Mouse (Mus musculus) skeletal muscle tissue, adult 2 months (tissue): Measurements from ENCODE around the gene Car5b.

Source experiments
- DNase-seq: peaks from one replicate; pipeline ENCODE4 v3.0.0-alpha.2; 2012; ENCODE audit warnings: low read depth, low spot score

The Car5b gene

GRCm38 (mm10) chrX:164027607-164028289 is at the start of gene Car5b:
Gene Car5b, minus strand, starts transcription at chrX:164027997.
- peak; percentile 89 for DNase-seq

GRCm38 (mm10) chrX:164076040-164076775 is 48.4 kb upstream of the Car5b start, which contains the start of gene Siah1b:
Gene Siah1b, minus strand, starts transcription at chrX:164076493.
- DNase-seq = peak; percentile 95

GRCm38 (mm10) chrX:164068968-164069367 is 41.2 kb upstream of the Car5b start:
- DNase-seq = no peak

DNA sequence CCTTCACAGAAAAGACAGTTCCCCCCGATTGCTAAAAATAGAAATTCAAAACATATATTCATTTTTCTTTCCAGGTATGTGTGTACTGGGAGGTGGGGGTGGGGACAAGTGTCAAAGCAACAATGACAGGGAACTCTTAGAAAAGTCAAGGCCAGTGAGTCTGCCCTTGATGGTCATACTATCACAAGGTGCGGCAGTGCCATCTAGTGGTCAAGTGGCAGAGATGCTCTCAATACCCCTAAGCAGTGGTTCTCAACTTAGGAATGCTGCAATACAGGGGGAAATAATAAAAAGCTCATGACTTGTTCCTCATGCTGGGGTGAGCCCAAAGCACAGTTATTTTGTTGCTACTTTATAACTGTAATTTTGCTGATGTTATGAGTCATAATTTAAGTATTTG is 38.4 kb upstream of the Car5b start:
- peak; percentile 56 for DNase-seq

DNA sequence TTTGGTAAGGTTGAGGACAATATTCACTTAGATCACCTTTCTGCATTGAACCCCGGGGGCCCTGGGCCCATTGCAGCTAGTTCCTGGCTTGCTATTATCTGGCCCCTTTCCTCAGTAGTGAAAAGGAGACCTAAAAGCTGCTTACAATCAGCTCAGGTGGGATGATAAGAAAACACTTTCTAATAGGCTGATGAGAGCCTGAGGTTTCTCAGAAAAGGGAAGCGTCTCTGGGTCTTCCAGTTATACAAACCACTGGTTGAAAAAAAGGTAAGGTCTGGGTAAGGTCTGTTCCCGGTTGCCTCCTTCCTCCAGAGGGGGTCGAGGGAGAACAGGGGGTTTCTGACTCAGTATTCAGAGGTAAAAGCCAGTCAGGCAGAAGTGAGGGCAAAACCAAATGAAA is 31.3 kb upstream of the Car5b start:
- DNase-seq = no peak

DNA sequence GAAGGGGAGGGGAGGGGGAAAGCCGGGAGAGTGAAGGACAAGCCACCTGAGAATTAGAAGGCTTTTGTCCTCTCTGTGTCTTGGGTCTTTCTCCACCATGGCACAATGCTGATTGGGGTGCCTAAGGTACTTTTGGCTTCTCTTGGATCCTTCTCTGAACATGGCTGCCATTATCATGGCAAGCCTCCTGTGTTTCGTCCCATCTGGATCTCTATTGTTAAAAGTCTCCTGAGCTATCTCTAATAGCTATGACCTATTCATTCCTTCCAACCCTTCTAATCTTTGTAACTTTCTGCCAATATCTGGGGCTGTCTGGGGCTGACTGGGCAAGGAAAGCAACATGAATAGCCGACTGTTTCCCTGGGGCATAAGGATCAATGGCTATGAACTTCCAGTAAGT is 30.7 kb upstream of the Car5b start:
- no peak for DNase-seq

DNA sequence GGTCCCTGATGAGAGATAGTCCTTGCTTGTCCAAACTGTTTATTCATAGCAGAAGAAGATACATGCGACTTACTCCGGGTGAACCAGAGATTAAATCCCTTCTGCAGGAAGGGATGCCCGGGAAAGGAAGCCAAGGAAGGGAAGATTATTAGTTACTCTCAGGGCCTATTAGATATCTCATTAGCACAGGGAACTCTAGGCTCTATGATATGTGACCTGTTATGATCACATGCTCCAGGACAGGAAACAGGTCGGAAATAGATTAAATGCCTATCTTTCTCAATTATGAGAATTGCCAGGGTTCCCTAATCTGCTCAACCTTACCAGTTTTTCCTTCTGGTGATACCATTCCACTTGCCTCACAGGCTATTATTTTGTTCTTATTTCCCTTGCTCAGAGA is 27.9 kb upstream of the Car5b start:
- DNase-seq = no peak

DNA sequence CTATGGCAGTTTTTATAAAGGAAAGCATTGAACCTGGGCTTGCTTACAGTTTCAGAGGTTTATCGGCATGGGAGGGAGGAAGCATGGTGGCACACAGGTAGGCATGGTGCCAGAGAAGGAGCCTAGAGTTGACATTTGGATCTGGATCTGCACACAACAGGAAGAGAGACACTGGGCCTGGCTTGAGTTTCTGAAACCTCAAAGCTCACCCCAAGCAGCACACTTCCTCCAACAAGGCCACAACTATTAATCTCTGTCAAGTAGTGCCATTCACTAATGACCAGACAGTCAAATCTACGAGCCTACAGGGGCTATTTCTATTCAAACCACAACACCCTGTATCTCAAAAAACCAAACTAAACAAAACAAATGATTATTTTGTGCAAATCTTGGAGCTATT is 18.9 kb upstream of the Car5b start:
- DNase-seq = no peak

- DNase-seq = no peak
Observed at GRCm38 (mm10) chrX:164042069-164042468, 14.3 kb upstream of the Car5b start.

DNA sequence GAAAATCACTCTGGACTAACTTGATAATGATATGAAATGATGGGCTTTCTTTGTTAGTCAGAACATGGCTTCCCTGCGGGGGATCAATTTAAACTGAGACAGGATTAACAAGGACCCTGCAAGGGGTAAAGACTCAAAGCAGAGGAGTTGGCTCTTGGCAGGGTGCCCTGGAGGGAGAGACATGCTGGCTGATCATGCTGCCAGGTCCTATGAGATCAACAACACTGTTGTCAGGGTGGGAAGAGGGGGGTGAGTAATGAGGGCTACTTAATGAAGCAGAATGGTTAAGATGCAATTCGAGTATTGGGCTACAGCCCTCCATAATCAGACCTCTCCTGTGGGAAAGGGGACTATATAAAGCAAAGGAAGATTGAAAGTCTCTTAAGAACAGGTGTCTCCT is 11.1 kb upstream of the Car5b start:
- DNase-seq = no peak

- no peak for DNase-seq
Observed at GRCm38 (mm10) chrX:164035931-164036330, 8.1 kb upstream of the Car5b start.

GRCm38 (mm10) chrX:164035401-164035800 is 7.6 kb upstream of the Car5b start:
- no peak for DNase-seq

DNA sequence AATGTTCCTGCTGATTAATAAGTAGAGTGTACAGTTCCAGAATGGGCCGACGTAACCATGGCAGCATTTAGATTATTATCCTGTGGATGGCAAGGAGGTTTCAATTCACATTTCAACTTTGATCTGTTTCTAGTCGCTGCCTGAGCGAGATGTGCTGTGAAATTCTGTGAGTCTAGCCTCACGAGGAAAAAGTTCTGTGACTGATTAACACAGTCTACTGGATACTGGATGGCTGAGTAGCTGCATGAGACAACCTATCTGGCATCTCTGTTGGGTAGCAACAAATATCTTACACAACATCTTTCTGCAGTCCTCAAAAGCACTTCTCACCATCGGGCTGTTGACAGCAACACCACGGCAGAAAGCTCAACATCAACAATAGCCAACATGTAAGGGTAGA is 4.7 kb upstream of the Car5b start:
- DNase-seq = no peak

DNA sequence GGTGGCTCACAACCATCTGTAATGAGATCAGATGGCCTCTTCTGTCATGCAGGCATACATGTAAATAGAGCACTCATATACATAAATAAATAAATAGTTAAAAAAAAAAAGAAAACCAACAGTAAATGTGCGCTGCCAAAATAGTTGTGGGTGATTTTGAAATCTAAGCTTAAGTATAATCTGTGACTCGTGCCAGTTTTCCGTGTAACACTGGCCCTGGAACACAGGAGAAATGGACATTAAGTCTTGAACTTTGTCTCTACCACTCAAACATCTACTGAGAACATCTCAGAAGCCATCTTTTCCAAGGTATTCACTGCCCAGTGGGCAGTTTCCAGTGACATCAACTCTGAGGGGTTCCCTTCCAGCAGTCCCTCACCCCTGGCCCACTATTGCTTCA is 12.2 kb downstream of the Car5b start:
- DNase-seq = no peak

DNA sequence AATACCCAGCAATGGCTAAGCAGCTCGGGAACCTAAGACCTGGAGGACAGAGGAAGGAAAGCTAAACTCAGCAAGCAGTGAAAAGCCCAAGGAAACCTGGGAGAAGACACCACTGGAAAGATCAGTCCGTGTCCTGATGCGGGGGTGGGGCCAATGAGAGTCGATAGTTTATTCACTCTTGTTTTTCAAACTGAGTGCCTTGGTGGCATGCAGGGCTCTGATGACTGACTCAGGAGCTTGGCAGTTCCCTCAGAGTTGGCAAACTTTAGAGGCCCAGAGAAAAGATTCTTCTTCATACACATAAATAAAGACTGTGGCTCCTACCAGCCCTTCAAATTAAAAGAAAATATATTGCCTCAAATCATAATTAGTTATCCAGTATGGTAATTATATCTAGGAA is 12.8 kb downstream of the Car5b start:
- DNase-seq = no peak

DNA sequence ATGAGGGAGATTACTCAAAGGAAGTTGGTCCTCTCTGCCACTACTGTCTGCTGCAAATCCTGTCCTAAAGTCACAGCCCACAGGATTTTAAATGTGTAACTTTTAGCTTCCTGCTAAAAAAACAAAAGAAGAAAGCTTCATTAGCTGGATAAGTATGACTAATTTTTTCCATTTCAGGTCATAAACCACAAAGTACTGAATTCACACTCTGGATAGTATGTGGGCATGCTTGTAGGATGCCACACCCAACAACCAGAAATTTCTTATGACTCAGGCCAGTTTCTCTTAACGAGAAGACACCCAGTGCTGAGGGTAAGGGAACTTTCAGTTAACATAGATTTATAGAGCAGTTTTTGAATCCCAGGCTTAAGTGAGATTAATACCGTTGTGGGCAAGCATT is 14.5 kb downstream of the Car5b start:
- peak; percentile 5 for DNase-seq

DNA sequence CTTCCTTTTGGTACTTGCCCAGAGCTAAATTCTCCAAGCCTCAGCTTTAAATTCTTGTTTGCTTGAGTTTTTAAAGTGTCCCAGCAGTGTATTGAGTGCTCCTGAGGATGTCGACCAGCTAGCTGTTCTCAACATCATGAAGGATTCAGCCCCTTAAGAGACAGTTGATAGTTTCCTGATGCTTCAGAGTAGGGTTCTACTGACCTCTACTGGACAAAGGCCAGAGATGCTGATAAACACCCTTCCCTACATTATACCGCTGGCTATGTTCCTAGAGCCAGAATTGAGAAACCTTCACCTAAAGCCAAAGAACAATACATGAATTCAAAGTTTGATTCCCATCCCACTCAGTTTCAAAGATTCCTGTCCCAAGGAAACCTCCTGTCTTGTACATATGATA is 23.0 kb downstream of the Car5b start:
- peak; percentile 15 for DNase-seq

DNA sequence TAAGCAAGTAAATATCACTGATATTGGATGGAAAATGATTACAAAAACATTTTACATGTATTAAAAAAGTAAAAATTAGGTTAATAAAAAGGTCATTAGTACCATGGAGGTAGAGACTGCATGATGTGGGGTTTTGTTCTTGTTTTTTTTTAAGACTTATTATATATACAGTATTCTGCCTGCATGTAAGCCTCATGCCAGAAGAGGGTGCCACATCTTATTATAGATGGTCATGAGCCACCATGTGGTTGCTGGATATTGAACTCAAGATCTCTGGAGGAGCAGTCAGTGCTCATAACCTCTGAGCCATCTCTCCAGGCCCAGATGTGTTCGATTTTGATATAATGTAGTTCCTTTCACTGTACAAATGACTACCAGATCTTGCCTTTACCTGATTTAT is 27.9 kb downstream of the Car5b start:
- no peak for DNase-seq

DNA sequence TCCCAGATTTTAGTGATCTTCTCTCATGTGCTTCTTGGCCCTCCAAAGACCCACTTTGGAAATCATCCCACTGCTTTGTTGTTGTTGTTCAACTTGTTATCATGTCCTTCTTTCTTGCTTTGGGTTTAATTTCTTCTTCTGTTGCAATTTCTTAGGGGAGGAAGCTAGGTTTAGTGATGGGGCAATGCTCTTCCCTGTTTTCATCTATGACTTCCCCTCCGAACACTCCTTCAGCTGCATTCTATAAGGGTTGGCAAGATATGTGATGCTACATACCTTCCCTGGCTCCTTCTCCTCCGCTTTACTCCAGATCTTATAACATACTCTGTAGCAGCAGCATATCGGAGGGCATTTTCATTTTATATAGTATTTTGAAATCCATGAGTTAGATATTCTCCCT is 31.0 kb downstream of the Car5b start:
- no peak for DNase-seq

DNA sequence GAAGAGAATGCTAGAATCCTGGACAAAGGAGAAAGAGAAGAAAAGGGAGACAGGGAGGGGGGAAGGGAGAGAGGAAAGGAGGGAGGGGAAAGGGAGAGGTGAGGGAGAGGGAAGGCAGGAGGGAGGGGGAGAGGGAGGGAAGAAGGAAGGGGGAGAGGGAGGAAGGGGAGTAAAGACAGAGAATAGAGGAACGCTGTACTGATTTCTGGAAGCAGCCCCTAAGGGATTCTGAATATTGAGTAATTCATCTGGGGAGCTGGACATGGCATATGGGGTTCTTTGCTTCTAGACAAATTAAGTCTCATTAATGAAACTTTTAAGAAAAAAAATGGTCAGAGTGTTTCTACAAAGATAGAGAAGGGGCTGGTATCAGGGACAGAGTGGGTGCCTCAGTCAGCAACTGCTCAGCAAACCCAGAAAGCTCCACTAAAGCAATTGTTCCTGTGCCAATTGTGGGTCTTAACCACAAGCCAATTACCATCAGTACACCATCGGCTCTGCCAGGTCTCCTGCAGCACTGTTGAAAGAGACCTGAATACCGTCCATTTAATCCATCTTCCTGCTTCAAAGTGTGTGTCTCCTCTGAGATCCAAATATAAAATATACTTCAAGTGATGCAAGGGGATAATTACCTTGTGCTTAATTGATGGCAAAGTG is 40.0 kb downstream of the Car5b start:
- no peak for DNase-seq

DNA sequence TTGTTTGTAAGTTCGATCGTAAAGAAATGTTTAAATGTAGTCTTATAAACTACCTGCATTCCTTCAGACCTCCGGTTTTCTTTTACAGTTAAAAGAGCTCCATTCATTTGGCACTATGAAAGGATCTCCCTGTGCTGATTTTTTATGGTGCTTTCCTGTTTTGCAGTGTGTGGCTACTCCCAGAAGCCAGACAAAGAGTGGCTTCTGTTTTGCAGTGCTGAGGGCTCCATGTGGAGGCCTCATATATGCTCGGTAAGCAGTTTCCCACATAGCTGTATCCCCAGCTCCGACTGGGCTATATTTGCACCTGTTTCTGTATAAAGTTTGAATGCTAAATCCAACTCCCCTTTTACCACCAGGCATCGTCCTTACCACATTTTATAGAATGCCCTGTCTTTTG is 45.7 kb downstream of the Car5b start:
- DNase-seq = no peak

DNA sequence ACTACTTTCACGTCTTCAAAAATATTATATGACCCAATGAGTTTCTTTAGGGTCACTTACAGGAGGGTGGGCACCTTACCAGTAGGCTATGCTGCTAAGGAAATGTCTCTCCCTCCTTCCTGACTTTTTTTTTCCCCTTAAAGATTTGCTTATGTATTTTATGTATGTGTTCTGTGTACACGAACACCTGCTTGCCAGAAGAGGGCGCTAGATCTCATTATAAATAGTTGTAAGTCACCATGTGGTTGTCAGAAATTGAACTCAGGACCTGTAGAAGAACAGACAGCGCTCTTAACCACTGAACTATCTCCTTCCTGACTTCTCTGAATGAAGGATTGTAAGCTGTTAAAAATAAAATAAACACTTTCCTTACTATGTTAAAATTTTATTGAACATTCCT is 46.3 kb downstream of the Car5b start:
- no peak for DNase-seq

- no peak for DNase-seq
Observed at GRCm38 (mm10) chrX:163981092-163981491, 46.7 kb downstream of the Car5b start.
